Mouse (Mus musculus): Measurements from ENCODE around the gene Egfl7.

- no peak for TF ChIP-seq CTCF (IDR thresholded peaks at IDR 0.05; ENCODE audit: low read depth, low read length)
- TF ChIP-seq POLR2A (IDR thresholded peaks at IDR 0.05; ENCODE audit: borderline replicate concordance, low read depth, low read length), result no peak
Measured at GRCm38 (mm10) chr2:26540721-26541120, 39.1 kb upstream of the Egfl7 start.
